Mouse (Mus musculus): ENCODE results near the gene Pusl1. TPM values are rescaled to one million over a fixed set of nuclear protein-coding genes. Genes with fewer than 3 reads are reported as not detected.

Gene Pusl1
- polyA plus RNA-seq, 1 experiment from 2014 or later, result 31.5 TPM

- 91% methylated on average over 10 of the region's 10 CpGs for WGBS
- Histone ChIP-seq H3K4me3 (no peak overlapping the region), H3K4me2 (no peak overlapping the region), H3K27ac (ENCODE audit: poor library complexity, severe bottlenecking) (no peak overlapping the region), H3K9me3 (replicated peaks) (no peaks in the 10 kb centered on the region), H3K4me1 (replicated peaks) (peaks cover 21% of the 10 kb centered on the region), H3K9ac (no peak overlapping the region), H3K27me3 (replicated peaks) (no peaks in the 10 kb centered on the region), H3K36me3 (peaks cover 55% of the 10 kb centered on the region)
- ATAC-seq (ENCODE audit: insufficient number of reproducible peaks, low FRiP score), result no peak
These were observed 3.9 kb downstream of the Pusl1 start for GRCm38 (mm10) chr4:155887674-155888073.

- peaks cover 18% of the 10 kb centered on the region; the same call in 1 of the 2 replicates for H3K4me1 ChIP-seq (replicated peaks)
- no peak overlapping the region for H3K4me2 ChIP-seq
- no peak for ATAC-seq (ENCODE audit: insufficient number of reproducible peaks, low FRiP score)
- no peak overlapping the region for H3K27ac ChIP-seq (ENCODE audit: poor library complexity, severe bottlenecking)
- H3K4me3 ChIP-seq, result no peak overlapping the region
- WGBS, result 92% methylated on average over 5 of the region's 5 CpGs
- no peak overlapping the region for H3K9ac ChIP-seq
- H3K36me3 ChIP-seq, result peaks cover 55% of the 10 kb centered on the region
- H3K27me3 ChIP-seq (replicated peaks), result no peaks in the 10 kb centered on the region
- no peaks in the 10 kb centered on the region for H3K9me3 ChIP-seq (replicated peaks)
These were observed 5.3 kb downstream of the Pusl1 start for GRCm38 (mm10) chr4:155886330-155886729.

DNA sequence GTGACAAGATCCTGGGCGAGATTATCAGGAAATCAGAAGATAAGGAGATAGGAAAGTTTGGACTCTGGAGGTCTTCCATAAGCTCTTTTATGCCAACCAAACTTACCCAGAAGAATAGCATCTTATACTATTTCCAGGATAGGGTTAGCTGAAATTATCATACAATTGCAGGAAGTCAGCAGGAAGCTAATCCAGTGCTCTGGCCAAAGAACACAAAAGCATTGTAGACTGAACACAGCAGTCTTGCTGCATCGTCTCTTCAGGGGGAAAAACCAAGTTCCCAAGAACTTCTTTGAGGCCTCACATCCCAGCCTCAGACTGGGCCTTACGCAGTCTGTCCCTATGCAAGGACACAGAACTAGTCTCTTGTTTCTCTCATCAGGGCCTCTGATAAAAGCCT is 8.0 kb downstream of the Pusl1 start:
- H3K9ac ChIP-seq, result no peak overlapping the region; the same call in 1 of the 2 replicates
- H3K9me3 ChIP-seq (replicated peaks), result no peaks in the 10 kb centered on the region
- peak overlapping the region; percentile 79 for H3K27ac ChIP-seq (ENCODE audit: poor library complexity, severe bottlenecking)
- H3K27me3 ChIP-seq (replicated peaks), result no peaks in the 10 kb centered on the region
- 0 out of 2 replicates have a peak overlapping the region, but pooled peaks have one; percentile 24 for H3K4me2 ChIP-seq
- H3K36me3 ChIP-seq, result peaks cover 51% of the 10 kb centered on the region
- peaks cover 8% of the 10 kb centered on the region; the same call in 1 of the 2 replicates for H3K4me1 ChIP-seq (replicated peaks)
- WGBS, result 60% methylated on average over 3 of the region's 3 CpGs
- ATAC-seq (ENCODE audit: insufficient number of reproducible peaks, low FRiP score), result peak; percentile 57; the same call in 1 of the 2 replicates
- no peak overlapping the region for H3K4me3 ChIP-seq

DNA sequence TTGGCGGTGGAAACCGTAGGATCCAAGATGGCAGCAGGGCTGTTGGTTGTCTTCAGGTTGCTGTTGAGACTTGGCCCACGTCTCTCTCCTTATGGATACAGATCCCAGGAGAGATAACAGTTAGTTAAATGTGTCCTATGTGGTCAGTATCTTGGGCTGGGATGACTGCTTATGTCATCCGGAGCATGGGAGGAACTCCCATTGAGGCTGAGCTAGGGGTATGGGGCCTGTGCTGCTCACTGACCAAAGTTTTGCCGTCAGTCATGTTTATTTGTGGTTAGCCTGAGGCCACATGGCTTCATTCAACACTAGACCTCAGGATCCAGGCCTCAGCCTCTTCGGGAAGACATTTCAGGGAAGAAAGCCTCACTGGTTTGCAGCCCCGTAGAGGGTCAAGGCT is 20.2 kb downstream of the Pusl1 start:
- ATAC-seq (ENCODE audit: insufficient number of reproducible peaks, low FRiP score), result no peak
- Histone ChIP-seq H3K4me1 (replicated peaks) (peaks cover 18% of the 10 kb centered on the region), H3K4me2 (no peak overlapping the region), H3K9me3 (replicated peaks) (no peaks in the 10 kb centered on the region), H3K9ac (no peak overlapping the region), H3K27ac (ENCODE audit: poor library complexity, severe bottlenecking) (no peak overlapping the region), H3K4me3 (no peak overlapping the region), H3K36me3 (peaks cover 51% of the 10 kb centered on the region), H3K27me3 (replicated peaks) (no peaks in the 10 kb centered on the region)
- WGBS, result 88% methylated on average over 7 of the region's 7 CpGs

GRCm38 (mm10) chr4:155869317-155870033 is 22.1 kb downstream of the Pusl1 start, which contains the start of the genes Cptp and Ints11:
TSS of gene Cptp (minus strand) at chr4:155869440.
TSS of gene Ints11 (plus strand) at chr4:155869546.
- H3K9me3 ChIP-seq (replicated peaks), result no peaks in the 10 kb centered on the region
- ATAC-seq (ENCODE audit: insufficient number of reproducible peaks, low FRiP score), result peak; percentile 97
- peaks cover 52% of the 10 kb centered on the region for H3K36me3 ChIP-seq
- H3K4me3 ChIP-seq, result peak within 1 kb of the TSS; percentile 91
- peaks cover 18% of the 10 kb centered on the region for H3K4me1 ChIP-seq (replicated peaks)
- WGBS, result under 1% methylated on average over 63 of the region's 63 CpGs
- H3K9ac ChIP-seq, result peak within 1 kb of the TSS; percentile 92
- H3K27ac ChIP-seq (ENCODE audit: poor library complexity, severe bottlenecking), result peak within 1 kb of the TSS; percentile 75
- H3K4me2 ChIP-seq, result peak within 1 kb of the TSS; percentile 95
- no peaks in the 10 kb centered on the region for H3K27me3 ChIP-seq (replicated peaks)

DNA sequence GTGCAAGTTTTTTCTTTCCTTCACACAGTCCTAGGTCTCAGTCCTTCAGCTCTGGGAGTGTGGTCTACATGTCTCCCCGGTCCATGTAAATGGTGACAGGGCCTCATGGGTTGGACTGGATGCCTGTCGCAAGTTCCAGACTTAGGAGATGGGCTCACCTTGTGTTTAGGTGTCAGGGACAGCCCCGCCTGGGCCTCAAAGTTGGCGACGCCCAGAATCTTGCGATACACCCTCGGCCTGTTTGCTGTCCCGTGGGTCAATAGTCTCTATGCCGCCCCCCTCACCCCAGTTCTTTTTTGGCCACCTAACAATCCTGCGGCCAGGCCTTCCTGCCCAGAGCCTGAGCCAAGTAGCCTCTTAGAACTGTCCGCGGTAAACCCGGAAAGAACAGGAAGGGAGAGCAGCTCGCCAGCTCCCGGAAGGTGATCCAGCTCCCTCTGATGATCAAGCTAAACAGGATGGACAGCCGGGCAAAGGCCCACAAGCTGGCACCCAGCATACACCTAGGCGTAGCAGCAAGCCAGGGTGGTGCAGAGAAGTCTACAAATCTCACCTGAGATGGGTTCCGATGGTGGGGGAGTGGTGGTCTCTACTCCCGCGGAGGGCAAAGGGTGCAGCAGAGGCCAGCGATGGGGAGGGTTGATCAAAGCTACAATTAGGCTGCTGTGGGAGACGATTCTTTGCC is 22.8 kb downstream of the Pusl1 start:
- H3K36me3 ChIP-seq, result peaks cover 45% of the 10 kb centered on the region
- no peaks in the 10 kb centered on the region for H3K9me3 ChIP-seq (replicated peaks)
- no peaks in the 10 kb centered on the region for H3K27me3 ChIP-seq (replicated peaks)
- peaks cover 18% of the 10 kb centered on the region for H3K4me1 ChIP-seq (replicated peaks)
- peak overlapping the region; percentile 95 for H3K4me2 ChIP-seq
- peak overlapping the region; percentile 91 for H3K4me3 ChIP-seq
- H3K27ac ChIP-seq (ENCODE audit: poor library complexity, severe bottlenecking), result no peak overlapping the region
- ATAC-seq (ENCODE audit: insufficient number of reproducible peaks, low FRiP score), result peak; percentile 41
- peak overlapping the region; percentile 92 for H3K9ac ChIP-seq
- 10% methylated on average over 22 of the region's 22 CpGs for WGBS

GRCm38 (mm10) chr4:155863001-155863400 is 28.6 kb downstream of the Pusl1 start, which contains the start of gene Tas1r3:
TSS of gene Tas1r3 (minus strand) at chr4:155863362.
- WGBS, result 74% methylated on average over 5 of the region's 5 CpGs
- Histone ChIP-seq H3K9me3 (replicated peaks) (no peaks in the 10 kb centered on the region), H3K4me3 (no peak within 1 kb of the TSS), H3K4me1 (replicated peaks) (no peaks in the 10 kb centered on the region), H3K36me3 (peaks cover 49% of the 10 kb centered on the region), H3K27me3 (replicated peaks) (no peaks in the 10 kb centered on the region), H3K27ac (ENCODE audit: poor library complexity, severe bottlenecking) (no peak within 1 kb of the TSS), H3K9ac (no peak within 1 kb of the TSS), H3K4me2 (no peak within 1 kb of the TSS)
- no peak for ATAC-seq (ENCODE audit: insufficient number of reproducible peaks, low FRiP score)

- Histone ChIP-seq H3K9me3 (replicated peaks) (no peaks in the 10 kb centered on the region), H3K9ac (no peak overlapping the region), H3K4me3 (no peak overlapping the region), H3K27me3 (replicated peaks) (no peaks in the 10 kb centered on the region), H3K4me2 (no peak overlapping the region), H3K4me1 (replicated peaks) (no peaks in the 10 kb centered on the region), H3K36me3 (peaks cover 58% of the 10 kb centered on the region), H3K27ac (ENCODE audit: poor library complexity, severe bottlenecking) (no peak overlapping the region)
- WGBS, result 92% methylated on average over 7 of the region's 7 CpGs
- ATAC-seq (ENCODE audit: insufficient number of reproducible peaks, low FRiP score), result no peak
These were observed 29.8 kb downstream of the Pusl1 start for GRCm38 (mm10) chr4:155861787-155862186.

DNA sequence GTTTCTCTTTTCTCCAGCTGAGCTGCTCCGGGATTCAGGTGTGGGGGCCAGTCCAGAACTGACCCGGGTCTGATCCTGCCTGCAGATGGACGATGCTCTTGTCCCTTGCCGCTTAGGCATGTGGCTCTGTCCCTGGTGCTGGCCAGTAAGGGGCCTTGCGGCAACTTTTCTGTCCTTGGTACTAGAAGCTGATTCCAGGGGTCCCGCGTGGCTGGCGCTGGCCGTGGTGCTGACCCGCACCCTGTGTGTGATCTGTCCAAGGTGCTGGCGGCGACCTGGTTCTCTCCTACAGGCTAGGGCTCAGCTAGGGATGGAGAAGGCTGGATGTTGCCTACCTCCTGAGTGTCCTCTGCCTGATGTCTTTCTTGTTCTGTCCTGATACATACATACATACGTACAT is 32.3 kb downstream of the Pusl1 start:
- no peaks in the 10 kb centered on the region for H3K4me1 ChIP-seq (replicated peaks)
- peaks cover 63% of the 10 kb centered on the region for H3K36me3 ChIP-seq
- H3K27ac ChIP-seq (ENCODE audit: poor library complexity, severe bottlenecking), result no peak overlapping the region
- peak; percentile 49 for ATAC-seq (ENCODE audit: insufficient number of reproducible peaks, low FRiP score)
- no peak overlapping the region for H3K9ac ChIP-seq
- H3K4me3 ChIP-seq, result no peak overlapping the region
- H3K27me3 ChIP-seq (replicated peaks), result no peaks in the 10 kb centered on the region
- no peaks in the 10 kb centered on the region for H3K9me3 ChIP-seq (replicated peaks)
- 15% methylated on average over 13 of the region's 13 CpGs for WGBS
- no peak overlapping the region for H3K4me2 ChIP-seq

DNA sequence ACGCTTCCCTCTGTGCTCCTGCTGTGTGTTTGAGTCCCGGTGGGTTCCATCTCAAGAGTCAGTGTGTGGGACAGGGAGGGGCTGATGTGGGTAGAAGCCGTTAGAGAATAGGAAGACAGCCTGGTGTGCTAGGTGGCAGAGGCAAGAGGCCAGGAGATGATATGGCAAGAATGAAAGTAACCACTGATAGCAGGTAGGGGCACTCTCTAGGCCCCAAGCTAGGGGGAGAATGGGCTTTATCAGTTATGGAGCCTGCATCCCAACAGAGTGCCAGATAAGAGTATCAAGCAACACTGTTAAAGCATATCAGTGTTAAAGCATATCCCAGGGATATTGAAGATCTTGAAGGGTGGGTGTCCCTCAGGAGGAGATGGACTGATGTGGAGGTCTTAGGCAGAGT is 34.7 kb downstream of the Pusl1 start:
- H3K9ac ChIP-seq, result no peak overlapping the region
- H3K9me3 ChIP-seq (replicated peaks), result no peaks in the 10 kb centered on the region
- no peak for ATAC-seq (ENCODE audit: insufficient number of reproducible peaks, low FRiP score)
- no peaks in the 10 kb centered on the region for H3K27me3 ChIP-seq (replicated peaks)
- 70% methylated on average over 3 of the region's 3 CpGs for WGBS
- H3K4me3 ChIP-seq, result no peak overlapping the region
- H3K27ac ChIP-seq (ENCODE audit: poor library complexity, severe bottlenecking), result no peak overlapping the region
- H3K4me1 ChIP-seq (replicated peaks), result no peaks in the 10 kb centered on the region
- no peak overlapping the region for H3K4me2 ChIP-seq
- peaks cover 72% of the 10 kb centered on the region for H3K36me3 ChIP-seq

DNA sequence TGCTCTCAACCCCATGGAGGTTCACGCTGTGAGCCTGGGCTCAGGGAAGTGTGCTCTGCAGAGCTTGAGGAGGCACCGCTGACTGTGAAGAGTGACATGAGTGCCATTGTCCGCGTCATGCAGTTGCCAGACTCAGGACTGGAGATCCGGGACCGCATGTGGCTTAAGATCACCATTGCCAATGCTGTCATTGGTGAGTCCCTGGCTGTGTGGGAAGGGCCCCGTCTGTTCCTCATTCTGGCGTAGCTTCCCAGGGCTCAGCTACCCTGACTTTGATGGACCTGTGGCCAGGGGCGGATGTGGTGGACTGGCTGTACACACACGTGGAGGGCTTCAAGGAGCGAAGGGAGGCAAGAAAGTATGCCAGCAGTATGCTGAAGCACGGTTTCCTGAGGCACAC is 35.5 kb downstream of the Pusl1 start:
- 0 out of 2 replicates have a peak, but pooled peaks cover 4% of the 10 kb centered on the region for H3K4me1 ChIP-seq (replicated peaks)
- ATAC-seq (ENCODE audit: insufficient number of reproducible peaks, low FRiP score), result no peak
- no peak overlapping the region for H3K4me3 ChIP-seq
- no peaks in the 10 kb centered on the region for H3K27me3 ChIP-seq (replicated peaks)
- peaks cover 70% of the 10 kb centered on the region for H3K36me3 ChIP-seq
- H3K27ac ChIP-seq (ENCODE audit: poor library complexity, severe bottlenecking), result no peak overlapping the region
- no peaks in the 10 kb centered on the region for H3K9me3 ChIP-seq (replicated peaks)
- no peak overlapping the region for H3K4me2 ChIP-seq
- 89% methylated on average over 12 of the region's 12 CpGs for WGBS
- no peak overlapping the region for H3K9ac ChIP-seq
